Mouse (Mus musculus) brain, embryonic 14.5 days (tissue): ENCODE results near the gene Cpvl. TPM values are rescaled to one million over a fixed set of nuclear protein-coding genes. Genes with fewer than 3 reads are reported as not detected.
A peak's percentile ranks its signal among the peaks of the same experiment; 100 is the strongest.

Experiments used
- DNase-seq: peaks from one replicate; pipeline ENCODE4 v3.0.0-alpha.2; 2011; ENCODE audit warnings: low read depth
- CTCF ChIP-seq: fragments of 200-500 bp; IDR thresholded peaks from 2 replicates; pipeline ENCODE4 v1.5.1; 2012; ENCODE audit warnings: inconsistent platforms, mild to moderate bottlenecking, moderate library complexity, borderline replicate concordance; ENCODE audit not compliant: insufficient read depth, insufficient read length; ENCODE audit errors: extremely low read depth
- POLR2A ChIP-seq: fragments of 200-500 bp; IDR thresholded peaks from 2 replicates; pipeline ENCODE4 v1.6.1; 2012; ENCODE audit warnings: mild to moderate bottlenecking, inconsistent platforms, borderline replicate concordance; ENCODE audit not compliant: poor library complexity, insufficient read depth, insufficient read length, severe bottlenecking; ENCODE audit errors: extremely low read depth
- polyA plus RNA-seq: library from polyadenylated mRNA; depleted of rRNA; stranded (reverse); fragments of >200 nt; gene quantifications from 2 replicates; pipeline ENCODE4 v1.2.3, GENCODE M21; 2012

Gene Cpvl
- polyA plus RNA-seq, 1 experiment: not detected

GRCm38 (mm10) chr6:53971729-53972128 is 6.7 kb downstream of the Cpvl start:
- TF ChIP-seq CTCF (no peak), POLR2A (no peak)
- peak; percentile 84 for DNase-seq

- TF ChIP-seq CTCF (no peak), POLR2A (no peak)
- DNase-seq: peak; percentile 75
Observed at GRCm38 (mm10) chr6:53969081-53969480, 9.4 kb downstream of the Cpvl start.

- no peak for TF ChIP-seq POLR2A
- peak; percentile 7; the same call in 1 of the 2 replicates for TF ChIP-seq CTCF
Observed at GRCm38 (mm10) chr6:53968550-53968949, 9.9 kb downstream of the Cpvl start.

GRCm38 (mm10) chr6:53966595-53966994 is 11.9 kb downstream of the Cpvl start:
- peak; percentile 39 for DNase-seq
- TF ChIP-seq CTCF: no peak
- no peak for TF ChIP-seq POLR2A

More at GRCm38 (mm10) chr6:53968550-53968949, 9.9 kb downstream of the Cpvl start:
- no peak for DNase-seq

- DNase-seq: peak; percentile 27
- TF ChIP-seq CTCF: no peak
- TF ChIP-seq POLR2A: no peak
Observed at GRCm38 (mm10) chr6:53965900-53966299, 12.6 kb downstream of the Cpvl start.

- TF ChIP-seq POLR2A: no peak
- no peak for TF ChIP-seq CTCF
- no peak for DNase-seq
Observed at GRCm38 (mm10) chr6:53963906-53964496, 14.5 kb downstream of the Cpvl start.

GRCm38 (mm10) chr6:53962006-53962405 is 16.5 kb downstream of the Cpvl start:
- TF ChIP-seq POLR2A (no peak), CTCF (no peak)
- no peak for DNase-seq

GRCm38 (mm10) chr6:53959826-53960225 is 18.6 kb downstream of the Cpvl start:
- DNase-seq: no peak
- no peak for TF ChIP-seq CTCF
- TF ChIP-seq POLR2A: no peak

- DNase-seq: peak; percentile 92
- TF ChIP-seq POLR2A (no peak), CTCF (peak; percentile 90)
Observed at GRCm38 (mm10) chr6:53958321-53958720, 20.1 kb downstream of the Cpvl start.

GRCm38 (mm10) chr6:53956513-53956912 is 22.0 kb downstream of the Cpvl start:
- no peak for DNase-seq
- no peak for TF ChIP-seq CTCF
- no peak for TF ChIP-seq POLR2A

- TF ChIP-seq POLR2A (no peak), CTCF (no peak)
Observed at GRCm38 (mm10) chr6:53955846-53956245, 22.6 kb downstream of the Cpvl start.

GRCm38 (mm10) chr6:53955271-53955670 is 23.2 kb downstream of the Cpvl start:
- TF ChIP-seq POLR2A (no peak), CTCF (no peak)
- DNase-seq: no peak

More at GRCm38 (mm10) chr6:53955846-53956245, 22.6 kb downstream of the Cpvl start:
- DNase-seq: no peak

- peak; percentile 59 for DNase-seq
- peak; percentile 49; the same call in 1 of the 2 replicates for TF ChIP-seq CTCF
- no peak for TF ChIP-seq POLR2A
Observed at GRCm38 (mm10) chr6:53954106-53954505, 24.4 kb downstream of the Cpvl start.

GRCm38 (mm10) chr6:53953348-53953747 is 25.1 kb downstream of the Cpvl start:
- TF ChIP-seq CTCF (no peak), POLR2A (no peak)

GRCm38 (mm10) chr6:53951421-53951820 is 27.1 kb downstream of the Cpvl start:
- TF ChIP-seq CTCF: no peak
- TF ChIP-seq POLR2A: no peak
- DNase-seq: no peak

More at GRCm38 (mm10) chr6:53953348-53953747, 25.1 kb downstream of the Cpvl start:
- no peak for DNase-seq

GRCm38 (mm10) chr6:53950876-53951275 is 27.6 kb downstream of the Cpvl start:
- DNase-seq: no peak
- TF ChIP-seq POLR2A: no peak
- no peak for TF ChIP-seq CTCF
